Mouse (Mus musculus) cerebellum, adult 2 months (tissue): ENCODE data around the gene Gm11011. TPM values are rescaled to one million over a fixed set of nuclear protein-coding genes. Genes with fewer than 3 reads are reported as not detected.
"Not testable (repeated sequence)": the region's sequence is repeated elsewhere in the genome, so short reads cannot be mapped to it uniquely, and the experiment has no call there.

Experiments
- DNase-seq, 2 experiments: peaks; one replicate each; pipeline ENCODE4 v3.0.0; 2021
- H3K27ac ChIP-seq: fragments of 200-500 bp; 2 replicates; pipeline ENCODE4 v1.5.1; 2012; ENCODE audit warnings: low read length, control low read depth, inconsistent platforms; ENCODE audit not compliant: insufficient read depth
- H3K27me3 ChIP-seq: fragments of 200-500 bp; 2 replicates; pipeline ENCODE4 v1.6.1; 2012; ENCODE audit warnings: inconsistent platforms, mild to moderate bottlenecking, low read length, moderate library complexity; ENCODE audit not compliant: control insufficient read depth, insufficient read depth
- H3K4me1 ChIP-seq: fragments of 200-500 bp; 2 replicates; pipeline ENCODE4 v1.6.1; 2011; ENCODE audit warnings: low read length; ENCODE audit not compliant: control insufficient read depth, insufficient read depth
- H3K4me3 ChIP-seq: fragments of 200-500 bp; replicated peaks from 2 replicates; pipeline ENCODE3; 2011; ENCODE audit warnings: mild to moderate bottlenecking, low read depth, low read length, control low read depth; ENCODE audit not compliant: insufficient read depth
- CTCF ChIP-seq: fragments of 200-500 bp; IDR thresholded peaks from 2 replicates; pipeline ENCODE4 v1.5.1; 2011; ENCODE audit warnings: low read depth, mild to moderate bottlenecking, control low read depth, low read length, moderate library complexity, borderline replicate concordance; ENCODE audit not compliant: insufficient read depth
- POLR2A ChIP-seq: fragments of 200-500 bp; IDR thresholded peaks from 2 replicates; pipeline ENCODE4 v1.6.1; 2011; ENCODE audit warnings: low read length, control low read depth, borderline replicate concordance; ENCODE audit not compliant: insufficient read depth
- WGBS: fragments of 180-500 bp; shearing (Covaris S2); methylation state at CpG from one replicate; pipeline ENCODE4 v1.1.7; 2018; 5-methylcytosine and 5-hydroxymethylcytosine counted together
- polyA plus RNA-seq: library from polyadenylated mRNA; depleted of rRNA; stranded (reverse); fragments of >200 nt; gene quantifications from 2 replicates; pipeline ENCODE4 v1.2.3, GENCODE M21; 2012; rRNA removed

Gm11011 gene
- not detected in 2 replicates for polyA plus RNA-seq

- H3K27me3 ChIP-seq, H3K4me3 ChIP-seq, H3K27ac ChIP-seq, DNase-seq, H3K4me1 ChIP-seq: not testable (repeated sequence)
These were observed at the start of gene Gm11011 for GRCm38 (mm10) chr2:169587645-169588044. Gm11011 (minus strand) TSS chr2:169587745.

GRCm38 (mm10) chr2:169636414-169636813 is 48.9 kb upstream of the Gm11011 start:
- H3K4me1 ChIP-seq = peaks cover 6% of the 10 kb centered on the region
- no peak overlapping the region for H3K27ac ChIP-seq
- DNase-seq = no peak
- H3K27me3 ChIP-seq = no peaks in the 10 kb centered on the region
- no peak overlapping the region for H3K4me3 ChIP-seq
- WGBS = 71% methylated on average over 4 of the region's 4 CpGs
- TF ChIP-seq CTCF (no peak), POLR2A (no peak)

DNA sequence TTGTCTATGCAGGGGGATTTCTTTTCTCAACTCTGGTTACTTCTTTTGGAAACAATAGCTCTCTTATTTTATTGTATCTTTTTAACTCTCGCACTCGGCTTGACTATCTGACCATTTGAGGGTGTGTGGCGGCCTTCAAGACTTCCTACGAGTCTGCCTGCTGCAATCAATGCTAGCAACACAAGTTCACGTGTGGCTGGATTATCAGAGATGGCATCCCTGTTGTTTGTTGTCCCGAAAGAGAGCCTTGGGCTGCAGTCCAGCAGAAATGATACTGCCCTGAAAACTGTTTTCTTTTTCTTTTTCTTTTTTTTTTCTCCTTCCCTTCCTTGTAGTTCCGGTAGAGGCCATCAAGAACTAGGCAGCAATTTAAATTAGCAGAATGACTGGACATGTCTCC is 47.9 kb upstream of the Gm11011 start:
- Histone ChIP-seq H3K27ac (no peak overlapping the region), H3K27me3 (no peaks in the 10 kb centered on the region), H3K4me1 (peaks cover 6% of the 10 kb centered on the region), H3K4me3 (no peak overlapping the region)
- DNase-seq = no peak
- TF ChIP-seq POLR2A = no peak
- TF ChIP-seq CTCF = no peak
- WGBS = 32% methylated on average over 7 of the region's 7 CpGs

- peaks cover 6% of the 10 kb centered on the region for H3K4me1 ChIP-seq
- H3K27ac ChIP-seq = no peak overlapping the region
These were observed 47.3 kb upstream of the Gm11011 start for GRCm38 (mm10) chr2:169634619-169635382.

DNA sequence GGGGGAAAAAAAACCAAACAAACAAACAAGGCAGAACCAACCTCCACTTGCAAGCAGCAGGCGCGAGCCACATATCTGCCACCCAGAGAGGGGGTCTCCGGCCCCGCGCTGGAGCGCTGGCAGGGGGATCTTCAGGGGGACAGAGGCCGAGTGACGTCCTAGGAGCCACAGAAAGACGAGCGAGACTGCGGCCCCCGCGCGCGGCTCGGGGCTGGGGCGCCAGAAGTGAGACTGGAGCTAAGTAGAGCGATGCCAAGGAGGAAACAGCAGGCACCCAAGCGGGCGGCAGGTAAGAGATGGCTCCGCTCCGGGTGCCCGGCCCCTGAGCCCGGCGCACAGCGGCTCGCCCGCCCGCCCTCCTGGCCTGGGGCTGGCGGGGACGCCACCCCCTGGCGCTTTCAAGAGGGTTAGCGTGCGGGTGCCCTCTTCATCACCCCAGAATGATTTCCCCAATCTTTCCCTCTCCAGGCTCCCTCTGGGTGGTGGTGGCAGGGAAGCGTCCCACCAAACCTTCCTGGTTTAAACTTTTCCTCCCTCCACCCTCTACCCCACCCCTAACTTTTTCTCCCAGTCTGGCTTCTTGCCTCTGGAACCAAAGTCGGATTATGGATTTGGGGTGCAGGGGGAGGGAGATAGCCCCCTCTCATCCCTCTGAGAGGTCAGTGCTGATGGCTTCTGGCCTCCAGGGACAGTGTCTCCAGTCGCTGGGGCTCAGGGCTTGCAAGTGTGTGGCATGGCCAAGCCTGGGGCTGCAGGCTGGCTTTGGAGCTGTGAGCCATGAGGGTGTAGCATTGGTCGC is 46.1 kb upstream of the Gm11011 start:
- Histone ChIP-seq H3K27ac (no peak overlapping the region), H3K4me1 (peaks cover 6% of the 10 kb centered on the region), H3K27me3 (no peaks in the 10 kb centered on the region), H3K4me3 (peak overlapping the region; percentile 5)
- under 1% methylated on average over 38 of the region's 38 CpGs for WGBS
- TF ChIP-seq CTCF (no peak), POLR2A (no peak)
- DNase-seq = peak; percentile 6 to 14

More at GRCm38 (mm10) chr2:169634619-169635382, 47.3 kb upstream of the Gm11011 start:
- WGBS = 18% methylated on average over 17 of the region's 17 CpGs
- Histone ChIP-seq H3K4me3 (no peak overlapping the region), H3K27me3 (no peaks in the 10 kb centered on the region)
- DNase-seq = no peak
- TF ChIP-seq CTCF = no peak
- no peak for TF ChIP-seq POLR2A

GRCm38 (mm10) chr2:169632338-169633151 is 45.0 kb upstream of the Gm11011 start, which contains the start of gene Tshz2:
Tshz2 (plus strand) TSS chr2:169633013.
- 2% methylated on average over 21 of the region's 22 CpGs for WGBS
- H3K27ac ChIP-seq = no peak within 1 kb of the TSS
- TF ChIP-seq CTCF (no peak), POLR2A (no peak)
- peak within 1 kb of the TSS; percentile 59 for H3K4me3 ChIP-seq
- DNase-seq = peak in 1 of 2 experiments; percentile 5
- H3K4me1 ChIP-seq = peaks cover 6% of the 10 kb centered on the region
- no peaks in the 10 kb centered on the region for H3K27me3 ChIP-seq

GRCm38 (mm10) chr2:169630070-169630469 is 42.5 kb upstream of the Gm11011 start:
- no peak overlapping the region for H3K4me3 ChIP-seq
- DNase-seq = no peak
- peaks cover 6% of the 10 kb centered on the region for H3K4me1 ChIP-seq
- TF ChIP-seq CTCF = no peak
- no peak for TF ChIP-seq POLR2A
- WGBS = 91% methylated on average over 3 of the region's 3 CpGs
- no peak overlapping the region for H3K27ac ChIP-seq
- H3K27me3 ChIP-seq = no peaks in the 10 kb centered on the region
